Mouse (Mus musculus): ENCODE results near the gene Lrfn3. TPM values are rescaled to one million over a fixed set of nuclear protein-coding genes. Genes with fewer than 3 reads are reported as not detected.

Gene Lrfn3
- total and polyA plus RNA-seq, 3 experiments: 0.08 TPM; not detected in 2

DNA sequence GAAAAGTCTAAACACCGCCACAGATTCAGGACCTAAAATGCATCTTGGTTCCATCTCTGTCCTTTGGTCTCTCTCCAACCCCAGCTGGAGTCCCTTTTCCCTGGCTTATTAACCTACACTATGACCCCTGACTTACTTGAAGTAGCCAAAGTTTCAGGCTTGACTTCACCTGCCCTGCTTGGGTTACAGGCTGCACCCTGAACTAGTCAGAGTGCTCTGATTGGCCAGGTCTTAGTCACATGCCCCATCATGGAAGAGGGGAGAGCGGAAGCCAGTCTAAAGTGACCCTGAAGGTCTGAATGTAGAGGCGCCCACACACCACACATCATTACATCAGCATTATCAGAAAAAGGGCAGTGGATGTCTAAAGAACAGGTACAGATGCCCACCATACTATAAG is 44.4 kb downstream of the Lrfn3 start:
- Histone ChIP-seq H3K9me3 (replicated peaks; ENCODE audit: low read length) (no peaks in the 10 kb centered on the region), H3K36me3 (replicated peaks in 1 of 2; ENCODE audit: control insufficient read depth in 1 of 2, insufficient read depth in 1 of 2, low read length in 1 of 2) (peaks cover 10 to 70% of the 10 kb centered on the region in 2 experiments), H3K4me3 (replicated peaks in 1 of 3; ENCODE audit: low read depth in 2 of 3, low read length in 2 of 3, poor library complexity in 1 of 3) (no peak overlapping the region), H3K79me2 (replicated peaks; ENCODE audit: control insufficient read depth, extremely low read depth, insufficient read depth, poor library complexity, severe bottlenecking) (no peaks in the 10 kb centered on the region), H3K4me1 (ENCODE audit: control insufficient read depth in 1 of 2, insufficient read depth in 2 of 2) (peaks cover 5 to 16% of the 10 kb centered on the region in 2 experiments; a peak in 2 of 4 replicates), H3K27me3 (replicated peaks) (no peaks in the 10 kb centered on the region), H3K9ac (ENCODE audit: insufficient read depth, low read depth) (no peak overlapping the region), H3K4me2 (ENCODE audit: insufficient read depth, low read depth, poor library complexity, severe bottlenecking) (no peak overlapping the region), H3K27ac (ENCODE audit: insufficient read depth, low read depth) (no peak overlapping the region)
- DNase-seq (ENCODE audit: extremely low read depth): no peak
- TF ChIP-seq MAZ (IDR thresholded peaks at IDR 0.05; ENCODE audit: low read depth, low read length): no peak
- in situ Hi-C loops (cut with MboI; ENCODE audit: low pct_ligation_motif_present, low pct_unique_long_range_greater_than_20kb, low sequenced_read_pairs) (no loop called here), dilution Hi-C loops (cut with MboI; ENCODE audit: extremely low pct_ligation_motif_present, extremely low pct_unique_long_range_greater_than_20kb, low sequenced_read_pairs) (no loop called here)

DNA sequence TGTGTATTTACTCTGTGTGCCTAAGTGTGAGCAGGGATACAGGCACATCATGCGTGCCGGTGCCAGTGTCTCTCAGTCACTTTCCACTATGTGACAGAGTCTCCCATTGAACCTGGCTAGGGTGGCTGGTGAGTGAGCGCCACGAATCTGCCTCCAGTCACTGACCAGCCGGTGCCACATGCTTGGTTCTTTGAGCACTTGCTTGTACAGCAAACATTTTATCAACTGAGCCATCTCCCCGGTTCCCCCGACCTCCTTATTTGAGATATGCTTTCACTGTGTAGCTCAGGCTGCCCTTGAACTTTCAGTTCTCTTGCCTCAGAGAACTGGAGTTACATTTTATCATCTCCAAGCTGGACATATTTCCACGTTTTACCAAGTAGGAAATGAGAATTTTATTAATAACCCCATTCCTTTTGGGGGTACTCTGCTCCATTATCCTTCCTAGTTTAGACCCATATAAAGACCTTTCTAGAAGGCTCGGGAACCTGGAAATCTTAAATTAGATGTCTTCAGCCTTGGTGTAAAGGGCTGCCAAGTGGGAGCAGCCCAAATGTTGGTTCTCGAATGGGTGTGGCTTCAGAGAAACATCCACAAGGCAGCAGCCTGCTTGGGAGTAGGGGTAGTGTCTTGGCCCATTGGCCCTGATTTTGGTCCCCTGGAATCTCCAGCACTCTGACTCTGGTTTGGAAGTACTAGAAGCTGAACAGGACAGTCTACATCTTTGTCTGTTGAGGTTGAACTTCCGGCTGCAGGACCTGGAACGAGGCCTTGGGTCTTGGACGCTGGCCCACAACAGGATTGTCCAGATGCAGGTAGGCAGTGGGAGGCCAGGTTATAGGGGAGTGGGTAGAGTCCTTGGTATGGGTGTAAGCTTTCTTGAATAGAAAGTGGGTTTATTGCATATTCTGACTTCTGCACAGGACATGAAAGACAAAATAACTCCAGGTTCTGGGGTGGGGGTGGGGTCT is 46.7 kb downstream of the Lrfn3 start:
- DNase-seq (ENCODE audit: extremely low read depth): no peak
- H3K4me3 ChIP-seq (replicated peaks in 1 of 3; ENCODE audit: low read depth in 2 of 3, low read length in 2 of 3, poor library complexity in 1 of 3): no peak overlapping the region
- dilution Hi-C loops (cut with MboI; ENCODE audit: extremely low pct_ligation_motif_present, extremely low pct_unique_long_range_greater_than_20kb, low sequenced_read_pairs): no loop called here

DNA sequence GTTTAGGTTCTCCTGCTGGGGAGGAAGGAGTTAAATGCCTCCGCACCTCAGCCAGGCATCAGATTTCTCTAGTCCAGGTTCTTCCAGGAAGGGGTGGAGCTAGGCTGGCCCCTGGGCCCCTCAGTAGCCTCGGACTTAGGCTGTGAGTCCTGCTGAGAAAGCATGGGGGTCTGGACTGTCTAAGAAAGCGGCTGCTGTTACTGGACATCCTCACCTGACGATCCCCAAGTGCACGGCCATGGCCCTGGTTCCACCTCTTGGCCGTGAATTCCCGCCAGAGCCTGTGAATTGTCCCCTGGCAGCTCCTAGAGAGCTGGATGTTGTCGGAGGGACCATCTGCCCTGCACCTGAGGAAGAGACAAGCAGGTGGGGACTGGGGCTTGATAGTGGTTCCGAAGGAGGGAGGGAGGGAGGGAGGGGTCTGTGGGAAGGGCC is 47.8 kb downstream of the Lrfn3 start, which contains the start of gene Syne4:
Gene Syne4 (plus strand): TSS at position 87 of the 435 bp plus-strand sequence.
- no peaks in the 10 kb centered on the region for H3K27me3 ChIP-seq (replicated peaks)
- in situ Hi-C loops (cut with MboI; ENCODE audit: low pct_ligation_motif_present, low pct_unique_long_range_greater_than_20kb, low sequenced_read_pairs): no loop called here
- peaks cover 3 to 6% of the 10 kb centered on the region in 2 experiments for H3K4me1 ChIP-seq (ENCODE audit: control insufficient read depth in 1 of 2, insufficient read depth in 2 of 2)
- no peak for DNase-seq (ENCODE audit: extremely low read depth)
- H3K36me3 ChIP-seq (replicated peaks in 1 of 2; ENCODE audit: control insufficient read depth in 1 of 2, insufficient read depth in 1 of 2, low read length in 1 of 2): peaks cover 20 to 90% of the 10 kb centered on the region in 2 experiments
- H3K9me3 ChIP-seq (replicated peaks; ENCODE audit: low read length): no peaks in the 10 kb centered on the region
- H3K79me2 ChIP-seq (replicated peaks; ENCODE audit: control insufficient read depth, extremely low read depth, insufficient read depth, poor library complexity, severe bottlenecking): no peaks in the 10 kb centered on the region; the same call in 1 of the 2 replicates
- no peak within 1 kb of the TSS for H3K4me3 ChIP-seq (replicated peaks in 1 of 3; ENCODE audit: low read depth in 2 of 3, low read length in 2 of 3, poor library complexity in 1 of 3)
- dilution Hi-C loops (cut with MboI; ENCODE audit: extremely low pct_ligation_motif_present, extremely low pct_unique_long_range_greater_than_20kb, low sequenced_read_pairs): no loop called here
- TF ChIP-seq E2F4 (IDR thresholded peaks at IDR 0.05; ENCODE audit: insufficient replicate concordance, low read depth, low read length) (no peak), EP300 (IDR thresholded peaks at IDR 0.05; ENCODE audit: low read length) (no peak), ETS1 (conservative IDR thresholded peaks at IDR 0.05; ENCODE audit: low read depth, low read length) (no peak), ELF1 (IDR thresholded peaks at IDR 0.05; ENCODE audit: low read depth, low read length) (no peak), BHLHE40 (IDR thresholded peaks at IDR 0.05; ENCODE audit: low read depth, low read length) (no peak), NRF1 (IDR thresholded peaks at IDR 0.05; ENCODE audit: low read depth, low read length) (no peak), JUN (IDR thresholded peaks at IDR 0.05; ENCODE audit: insufficient read depth, low read depth, low read length) (no peak), POLR2A (IDR thresholded peaks at IDR 0.05; ENCODE audit: low read depth, low read length) (no peak), SMC3 (IDR thresholded peaks at IDR 0.05; ENCODE audit: low read depth, low read length) (no peak), MXI1 (IDR thresholded peaks at IDR 0.05; ENCODE audit: low read depth, low read length) (no peak), MAZ (IDR thresholded peaks at IDR 0.05; ENCODE audit: low read depth, low read length) (no peak), ZKSCAN1 (IDR thresholded peaks at IDR 0.05; ENCODE audit: borderline replicate concordance, low read depth, low read length) (no peak), KAT2A (IDR thresholded peaks at IDR 0.05; ENCODE audit: insufficient replicate concordance, low read length) (no peak), IRF4 (IDR thresholded peaks at IDR 0.05; ENCODE audit: low read depth, low read length) (no peak), MAX (IDR thresholded peaks at IDR 0.05; ENCODE audit: low read length) (no peak), ZNF384 (IDR thresholded peaks at IDR 0.05; ENCODE audit: low read depth, low read length) (no peak), CTCF (conservative IDR thresholded peaks at IDR 0.05 in 1 of 2, IDR thresholded peaks at IDR 0.05 in 1 of 2; ENCODE audit: low read depth in 2 of 2, low read length in 2 of 2) (no peak)
- H3K4me2 ChIP-seq (ENCODE audit: insufficient read depth, low read depth, poor library complexity, severe bottlenecking): no peak within 1 kb of the TSS
- H3K9ac ChIP-seq (ENCODE audit: insufficient read depth, low read depth): no peak within 1 kb of the TSS
- no peak within 1 kb of the TSS for H3K27ac ChIP-seq (ENCODE audit: insufficient read depth, low read depth)

More for the DNA sequence above, 46.7 kb downstream of the Lrfn3 start:
- H3K36me3 ChIP-seq (replicated peaks in 1 of 2; ENCODE audit: control insufficient read depth in 1 of 2, insufficient read depth in 1 of 2, low read length in 1 of 2): peaks cover 17 to 92% of the 10 kb centered on the region in 2 experiments
- H3K27ac ChIP-seq (ENCODE audit: insufficient read depth, low read depth): no peak overlapping the region
- no peaks in the 10 kb centered on the region for H3K9me3 ChIP-seq (replicated peaks; ENCODE audit: low read length)
- no peaks in the 10 kb centered on the region for H3K27me3 ChIP-seq (replicated peaks)
- no peak overlapping the region for H3K4me2 ChIP-seq (ENCODE audit: insufficient read depth, low read depth, poor library complexity, severe bottlenecking)
- H3K9ac ChIP-seq (ENCODE audit: insufficient read depth, low read depth): no peak overlapping the region
- in situ Hi-C loops (cut with MboI; ENCODE audit: low pct_ligation_motif_present, low pct_unique_long_range_greater_than_20kb, low sequenced_read_pairs): no loop called here
- H3K79me2 ChIP-seq (replicated peaks; ENCODE audit: control insufficient read depth, extremely low read depth, insufficient read depth, poor library complexity, severe bottlenecking): no peaks in the 10 kb centered on the region
- TF ChIP-seq JUND (conservative IDR thresholded peaks at IDR 0.05; ENCODE audit: low read depth, low read length) (no peak), ZNF384 (IDR thresholded peaks at IDR 0.05; ENCODE audit: low read depth, low read length) (no peak), SMC3 (IDR thresholded peaks at IDR 0.05; ENCODE audit: low read depth, low read length) (no peak), ETS1 (conservative IDR thresholded peaks at IDR 0.05; ENCODE audit: low read depth, low read length) (no peak), EP300 (IDR thresholded peaks at IDR 0.05; ENCODE audit: low read length) (no peak), BHLHE40 (IDR thresholded peaks at IDR 0.05; ENCODE audit: low read depth, low read length) (no peak), SIN3A (IDR thresholded peaks at IDR 0.05; ENCODE audit: low read length) (no peak), ZMIZ1 (IDR thresholded peaks at IDR 0.05; ENCODE audit: low read depth, low read length) (no peak), MAX (IDR thresholded peaks at IDR 0.05; ENCODE audit: low read length) (no peak), USF1 (IDR thresholded peaks at IDR 0.05; ENCODE audit: low read depth, low read length) (no peak), MAFK (IDR thresholded peaks at IDR 0.05; ENCODE audit: insufficient replicate concordance, low read length) (no peak), ZKSCAN1 (IDR thresholded peaks at IDR 0.05; ENCODE audit: borderline replicate concordance, low read depth, low read length) (no peak), CTCF (conservative IDR thresholded peaks at IDR 0.05 in 1 of 2, IDR thresholded peaks at IDR 0.05 in 1 of 2; ENCODE audit: low read depth in 2 of 2, low read length in 2 of 2) (no peak), CHD1 (IDR thresholded peaks at IDR 0.05; ENCODE audit: low read depth, low read length) (no peak)
- H3K4me1 ChIP-seq (ENCODE audit: control insufficient read depth in 1 of 2, insufficient read depth in 2 of 2): peaks cover 3 to 8% of the 10 kb centered on the region in 2 experiments; a peak in 2 of 4 replicates

Data from CH12.LX (cell line).